Mouse (Mus musculus): ENCODE measurements around the gene Ssh1.
A peak's percentile ranks its signal among the peaks of the same experiment; 100 is the strongest.

Ssh1 gene

DNA sequence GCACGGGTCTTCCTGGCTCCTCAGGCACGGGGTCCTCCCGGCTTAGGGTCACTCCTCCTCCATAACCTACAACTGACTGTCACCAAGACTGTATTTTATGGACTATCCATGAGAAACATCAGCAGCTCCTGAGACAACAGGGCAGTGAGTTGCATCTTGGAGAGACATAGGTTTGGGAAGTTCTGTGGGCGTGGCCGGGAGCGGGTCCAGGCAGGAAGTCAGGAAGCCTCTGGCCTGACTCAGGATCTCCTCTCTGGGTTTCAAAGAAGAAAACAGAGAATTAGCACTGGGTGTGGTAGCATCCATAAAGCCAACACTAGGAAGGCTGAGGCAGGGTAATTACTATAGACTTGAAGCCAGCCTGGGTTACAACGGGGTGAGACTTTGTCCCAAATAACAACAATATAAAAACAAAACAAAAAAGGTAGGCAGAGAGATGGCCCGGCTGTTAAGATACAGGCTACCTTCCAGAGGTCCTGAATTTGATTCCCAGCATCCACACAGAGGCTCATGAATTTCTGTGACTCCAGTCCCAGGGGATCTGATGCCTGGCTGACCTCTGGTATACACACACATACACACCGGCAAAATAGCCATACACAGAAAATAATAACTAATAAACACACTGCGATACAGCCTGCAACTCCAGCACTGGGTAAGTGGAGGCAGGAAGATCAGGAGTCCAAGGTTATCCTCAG lies 63.6 kb downstream of the Ssh1 start:
- peak; percentile 60 to 80 for DNase-seq

DNA sequence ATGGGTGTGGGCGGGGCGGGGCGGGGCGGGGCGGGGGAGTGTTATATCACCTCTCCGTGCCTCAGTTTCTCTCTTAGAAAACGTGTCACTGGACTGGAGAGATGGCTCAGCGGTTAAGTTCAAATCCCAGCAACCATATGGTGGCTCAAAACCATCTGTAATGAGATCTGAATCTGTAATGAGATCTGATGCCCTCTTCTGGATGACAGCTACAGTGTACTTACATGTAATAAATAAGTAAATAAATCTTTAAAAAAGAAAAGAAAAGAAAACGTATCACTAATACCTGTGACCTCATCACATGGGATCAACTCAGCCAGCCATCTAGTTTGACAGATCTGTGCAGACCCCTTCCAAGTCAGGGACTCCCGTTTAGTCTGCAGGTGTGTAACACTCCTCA lies 64.2 kb downstream of the Ssh1 start:
- DNase-seq = no peak

DNA sequence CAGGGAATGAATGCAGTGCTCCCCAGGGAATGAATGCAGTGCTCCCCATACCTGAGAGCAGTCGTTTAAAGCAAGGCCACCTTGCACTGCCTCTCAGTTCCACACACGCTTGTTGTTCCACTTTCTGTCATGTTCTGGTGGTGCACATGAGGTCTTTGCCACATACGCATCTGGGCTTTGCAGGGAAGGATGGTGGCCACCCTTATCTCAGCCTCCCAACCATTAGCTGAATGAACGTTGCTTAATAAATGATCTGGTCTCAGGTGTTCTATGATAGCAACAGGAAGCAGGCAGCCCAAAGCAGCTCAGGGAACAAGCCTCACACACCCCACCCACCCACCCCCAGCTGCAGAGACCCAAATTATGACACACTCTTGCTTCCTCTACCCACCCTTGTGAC lies 69.1 kb downstream of the Ssh1 start:
- DNase-seq = no peak

DNA sequence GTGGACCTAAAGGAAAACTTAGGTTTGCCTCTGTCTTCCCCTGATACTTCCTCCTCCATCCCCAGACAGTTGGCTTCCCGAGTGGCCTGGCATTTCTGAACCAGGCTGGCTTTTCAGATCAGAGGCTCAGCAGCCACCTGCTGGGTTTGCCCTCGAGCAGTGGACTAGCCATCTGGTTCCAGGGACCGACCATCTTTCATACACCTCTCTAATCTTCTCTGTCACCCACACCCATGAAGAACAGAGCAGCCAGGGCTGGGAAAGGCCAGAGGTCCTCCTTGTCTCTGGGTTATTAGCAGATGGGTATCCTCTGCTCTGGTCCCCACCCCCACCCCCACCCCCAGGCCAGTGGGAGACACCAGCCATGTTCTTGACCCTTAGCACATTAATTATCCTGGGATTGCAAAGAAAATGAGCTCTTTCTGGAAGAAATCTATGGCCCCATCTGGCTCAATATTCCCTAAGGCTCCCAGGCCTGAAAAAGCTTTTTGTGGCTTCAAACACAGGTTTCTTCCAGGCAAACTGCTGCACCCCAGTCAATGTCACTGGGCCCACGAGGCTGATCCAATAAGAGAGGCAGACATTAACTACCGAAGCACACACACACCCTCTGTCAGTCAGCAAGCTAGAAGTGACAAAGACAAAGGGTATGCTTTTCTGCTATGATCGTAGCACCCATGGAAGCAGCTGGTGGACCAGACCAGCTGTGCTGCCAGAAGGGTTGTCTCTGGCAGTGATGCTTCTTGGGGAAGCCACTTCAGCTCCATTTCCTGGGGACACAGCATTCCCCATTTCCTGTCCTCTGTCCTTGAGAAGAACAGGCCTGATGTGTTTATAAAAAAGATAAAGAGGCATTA lies 72.2 kb downstream of the Ssh1 start:
- DNase-seq = no peak

DNA sequence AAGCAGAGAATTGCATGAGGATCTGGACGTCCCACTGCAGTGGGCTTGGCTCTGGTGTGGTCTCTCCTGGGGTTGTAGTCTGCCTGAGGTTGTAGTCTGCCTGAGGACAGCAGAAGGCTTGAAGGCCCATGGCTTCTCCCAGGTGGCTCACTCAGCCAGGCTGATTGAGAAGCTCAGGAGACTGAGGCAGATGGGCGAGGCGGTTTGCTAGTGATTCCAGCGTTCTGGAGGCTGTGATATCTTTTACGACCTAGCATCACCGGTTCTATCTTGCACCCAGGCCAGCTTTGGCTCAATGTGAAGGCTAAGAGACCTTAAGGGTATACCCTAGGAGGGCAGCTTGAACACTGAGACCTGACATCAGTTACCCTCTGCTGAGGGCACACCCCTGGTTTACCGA lies 74.6 kb downstream of the Ssh1 start:
- no peak for DNase-seq

DNA sequence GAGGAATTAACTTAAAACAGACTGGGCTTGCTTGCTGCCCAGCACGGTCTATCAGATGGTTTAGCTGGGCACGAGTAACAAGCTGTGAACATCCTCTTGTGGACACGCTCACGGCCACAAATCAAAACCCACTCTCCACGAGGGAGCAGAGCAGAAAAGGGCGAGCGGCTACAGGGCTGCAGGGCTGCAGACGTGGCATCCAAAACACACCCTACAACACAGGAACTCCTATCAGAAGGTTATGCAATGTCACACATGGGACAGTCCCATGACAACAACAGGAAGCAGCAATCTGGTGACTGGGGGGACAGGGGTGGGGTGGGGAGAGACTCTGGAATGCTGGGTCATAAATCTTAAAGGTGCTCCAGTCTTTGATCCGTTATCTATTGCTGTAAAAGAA lies 75.0 kb downstream of the Ssh1 start:
- peak; percentile 53 to 74 for DNase-seq

DNA sequence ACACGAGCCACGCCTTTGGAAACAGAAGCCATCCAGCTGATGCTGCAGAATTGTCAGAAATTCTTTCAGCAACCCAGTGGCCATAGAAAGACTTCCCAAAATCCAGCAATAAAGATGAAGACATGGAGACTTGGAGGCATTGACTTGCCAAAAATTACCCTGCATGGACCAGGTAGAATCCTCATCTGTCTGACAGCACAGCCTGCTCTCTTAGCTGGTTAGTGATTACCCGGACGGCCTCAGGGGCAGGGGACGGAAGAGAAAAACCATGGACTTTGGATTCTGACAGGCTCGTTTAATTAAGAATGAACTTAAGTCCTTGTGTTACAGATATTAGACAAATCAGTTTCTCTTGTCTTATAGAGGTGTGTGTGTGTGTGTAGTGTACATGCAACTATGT lies 83.0 kb downstream of the Ssh1 start:
- peak; percentile 66 to 80 for DNase-seq

DNA sequence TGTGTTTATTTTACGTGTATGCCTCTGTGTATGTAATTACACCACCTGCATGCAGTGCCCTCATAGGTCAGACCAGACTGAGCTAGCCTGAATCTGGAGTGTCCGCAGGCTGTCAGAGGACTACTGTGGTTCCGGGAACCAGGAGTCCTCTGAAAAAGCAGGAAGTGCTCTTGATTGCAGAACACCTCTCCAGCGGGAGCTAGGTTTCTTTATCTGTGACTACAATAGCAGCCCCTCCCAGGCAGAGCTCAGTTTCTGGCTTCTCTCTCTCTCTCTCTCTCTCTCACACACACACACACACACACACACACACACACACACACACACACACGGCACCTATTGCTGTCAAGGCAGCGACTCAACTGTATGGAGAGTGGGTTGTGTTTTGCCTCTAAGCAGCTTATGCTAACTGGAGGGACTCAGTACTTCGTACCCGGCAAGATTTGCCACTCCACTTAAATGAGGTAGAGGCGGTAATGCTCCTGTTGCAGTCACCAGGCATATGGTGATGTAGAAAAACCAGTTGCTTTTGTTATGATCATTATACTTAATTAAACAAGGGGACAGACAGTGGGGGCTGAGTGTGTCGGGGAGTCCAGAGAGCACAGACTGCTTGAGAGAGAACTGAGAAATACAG lies 83.5 kb downstream of the Ssh1 start:
- DNase-seq = no peak

DNA sequence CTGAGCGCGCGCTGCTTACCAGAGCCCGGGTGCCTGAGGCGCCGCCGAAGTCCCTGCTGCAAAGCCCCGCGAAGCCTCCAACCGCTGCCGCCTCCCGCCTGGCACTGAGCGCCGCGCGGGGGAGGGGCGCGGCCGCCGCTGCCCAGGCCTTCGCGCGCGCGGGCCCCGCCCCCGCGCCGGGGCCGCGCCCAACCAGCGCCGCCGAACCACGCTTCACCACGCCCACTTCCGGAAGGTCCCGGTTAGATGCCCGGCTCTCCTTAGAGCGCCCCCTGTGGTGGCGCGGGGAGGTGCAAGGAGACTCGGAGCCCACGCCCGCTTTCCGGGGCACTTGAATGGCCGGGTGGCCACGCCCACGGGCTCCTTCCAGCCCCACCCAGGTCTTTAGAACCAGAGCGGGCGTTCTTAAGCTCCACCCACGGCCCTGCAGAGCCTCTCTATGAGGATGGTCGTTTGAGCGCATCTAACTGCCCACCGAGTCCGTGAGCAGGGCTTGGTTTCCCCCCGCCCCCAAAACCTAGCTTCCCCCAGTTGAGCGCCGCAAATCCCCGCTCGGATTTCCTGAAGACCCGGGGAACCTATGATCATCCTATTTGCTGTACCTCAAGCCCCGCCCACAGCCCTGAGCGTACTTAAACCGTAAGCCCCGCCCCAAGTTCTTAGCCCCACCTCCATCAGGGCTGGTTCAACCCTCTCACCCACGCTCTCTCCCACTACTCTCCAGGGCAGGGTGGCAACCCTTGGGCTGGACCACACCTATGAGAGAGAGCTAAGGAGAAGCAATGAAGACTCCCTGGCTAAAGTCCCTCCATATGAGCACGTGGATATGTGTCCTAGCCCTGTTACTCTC lies 84.9 kb downstream of the Ssh1 start, which contains the start of gene Coro1c:
Gene Coro1c (minus strand): TSS at position 167 of the 850 bp plus-strand sequence.
- peak; percentile 98 to 100 for DNase-seq

DNA sequence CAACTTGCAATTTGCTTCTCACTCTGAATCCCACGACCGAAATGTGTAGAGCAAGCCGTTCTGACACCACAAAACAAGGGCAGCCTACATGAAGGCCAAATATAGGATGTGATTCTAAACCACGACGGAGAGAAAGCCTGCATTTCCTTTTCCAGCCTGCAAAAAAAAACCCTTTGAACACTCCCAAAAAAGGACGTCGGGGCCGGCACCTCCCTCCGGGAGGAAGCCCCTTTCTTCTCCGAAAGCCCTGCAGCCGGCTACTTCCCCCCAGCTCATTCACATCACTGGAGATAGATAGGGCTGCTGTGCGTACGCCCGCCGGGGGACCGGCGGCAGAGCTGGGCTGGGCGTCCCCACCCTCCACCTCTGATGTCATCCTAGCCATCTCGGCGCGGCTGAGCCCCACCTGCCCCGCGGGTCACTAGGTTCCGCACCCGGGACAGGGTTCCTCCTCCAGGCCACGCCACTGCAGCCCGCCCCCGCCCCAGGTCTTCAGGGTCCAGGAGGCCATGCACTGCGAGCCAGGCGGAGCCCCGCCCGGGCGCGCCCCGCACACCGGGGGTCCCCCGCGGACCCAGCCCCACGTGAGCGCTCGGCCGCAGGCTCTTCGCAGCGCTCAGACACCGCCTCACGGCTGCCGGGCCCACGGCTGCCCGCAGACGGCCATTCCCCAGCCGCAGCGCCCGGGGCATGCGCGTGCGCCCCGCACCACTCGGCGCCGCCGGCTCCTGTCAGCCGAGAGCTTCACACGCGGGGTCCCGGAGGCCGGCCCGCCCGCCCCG lies 85.7 kb downstream of the Ssh1 start:
- DNase-seq = peak; percentile 68 to 75

DNA sequence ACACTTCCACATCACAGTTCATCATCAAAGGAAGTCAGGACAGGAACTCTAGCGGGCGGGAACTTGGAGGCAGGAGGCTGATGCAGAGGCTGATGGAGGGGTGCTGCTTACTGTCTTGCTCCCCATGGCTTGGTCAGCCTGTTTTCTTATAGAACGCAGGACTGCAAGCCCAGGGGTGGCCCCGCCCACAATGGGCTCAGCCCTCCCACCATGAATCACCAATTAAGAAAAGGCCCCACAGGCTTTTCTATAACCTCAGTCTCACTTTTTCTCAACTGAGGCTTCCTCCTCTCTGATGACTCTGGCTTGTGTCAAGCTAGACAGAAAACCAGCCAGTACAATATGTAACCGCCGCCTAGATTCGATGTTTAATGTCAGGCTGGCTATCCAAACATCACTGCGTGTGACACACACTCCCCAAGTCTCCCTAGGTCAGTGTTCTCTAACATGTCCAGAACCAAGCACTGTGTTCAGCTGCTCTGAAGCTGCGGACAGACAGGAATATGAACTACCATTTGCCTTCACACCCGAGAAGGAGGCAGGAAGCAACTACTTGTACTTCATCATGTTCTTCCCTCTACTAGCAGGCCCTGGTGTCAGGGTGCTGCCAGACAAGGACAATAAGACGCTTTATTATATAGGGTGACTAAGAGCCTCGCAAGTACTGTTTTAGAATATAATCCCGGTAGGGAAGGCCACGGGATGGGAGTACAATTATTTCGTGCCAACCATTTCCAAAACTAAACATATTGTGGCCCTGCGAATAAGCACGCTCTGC lies 86.5 kb downstream of the Ssh1 start:
- peak in 1 of 2 experiments; percentile 60 for DNase-seq

DNA sequence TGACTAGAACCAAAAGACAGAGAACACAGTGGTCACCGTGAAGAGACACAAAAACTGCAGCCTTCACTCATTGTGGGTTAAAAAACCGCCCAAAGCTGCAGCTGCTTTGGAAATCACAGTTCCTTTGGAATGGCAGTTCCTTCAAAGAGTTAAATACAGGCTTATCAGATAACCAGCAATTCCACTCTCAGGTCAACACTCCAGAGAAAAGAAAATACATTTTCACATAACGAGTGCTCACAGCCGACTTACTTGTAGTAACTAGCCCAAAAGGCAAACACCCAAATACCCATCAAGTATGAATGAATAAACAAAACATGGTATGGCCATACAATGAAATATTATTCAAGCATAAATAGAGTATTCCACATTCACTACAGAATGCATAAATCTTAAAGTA lies 88.7 kb downstream of the Ssh1 start:
- DNase-seq = no peak

DNA sequence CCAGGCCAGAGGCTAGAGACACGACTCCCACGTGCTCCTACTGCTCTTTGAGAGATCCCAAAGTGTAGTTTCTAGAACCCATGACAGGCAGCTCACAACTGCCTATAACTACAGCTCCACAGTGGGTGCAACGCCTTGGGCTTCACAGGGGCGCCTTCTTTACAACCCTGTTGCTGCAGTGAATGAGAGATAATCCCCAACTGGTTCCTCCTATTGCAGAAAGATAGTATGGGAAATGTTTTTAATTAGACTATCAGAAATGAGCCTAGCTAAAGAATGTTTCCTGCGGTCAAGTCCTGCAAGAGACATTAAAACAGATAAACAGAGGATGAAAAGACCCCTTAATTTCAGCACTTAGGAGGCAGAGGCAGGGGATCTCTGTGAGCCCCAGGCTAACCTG lies 90.7 kb downstream of the Ssh1 start:
- DNase-seq = no peak

DNA sequence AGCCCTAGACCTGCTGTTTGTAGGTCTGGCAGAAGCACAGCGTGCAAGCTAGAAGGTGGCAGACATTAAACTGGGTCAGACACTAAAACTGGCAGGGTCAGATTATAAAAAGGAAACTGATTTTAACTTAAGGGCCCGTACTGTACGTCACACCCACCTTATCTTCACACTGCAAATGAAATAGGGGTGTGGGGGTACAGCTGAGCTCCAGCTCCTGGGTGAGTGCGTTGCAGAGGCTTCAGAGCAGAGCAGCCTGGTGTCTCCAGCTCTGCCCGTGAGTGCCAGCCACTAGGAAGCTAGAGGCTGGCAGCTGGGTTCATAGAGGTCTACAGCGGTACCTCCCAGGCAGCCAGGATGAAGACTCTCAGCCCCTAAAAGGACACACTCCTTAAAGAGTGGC lies 91.7 kb downstream of the Ssh1 start:
- DNase-seq = no peak

DNA sequence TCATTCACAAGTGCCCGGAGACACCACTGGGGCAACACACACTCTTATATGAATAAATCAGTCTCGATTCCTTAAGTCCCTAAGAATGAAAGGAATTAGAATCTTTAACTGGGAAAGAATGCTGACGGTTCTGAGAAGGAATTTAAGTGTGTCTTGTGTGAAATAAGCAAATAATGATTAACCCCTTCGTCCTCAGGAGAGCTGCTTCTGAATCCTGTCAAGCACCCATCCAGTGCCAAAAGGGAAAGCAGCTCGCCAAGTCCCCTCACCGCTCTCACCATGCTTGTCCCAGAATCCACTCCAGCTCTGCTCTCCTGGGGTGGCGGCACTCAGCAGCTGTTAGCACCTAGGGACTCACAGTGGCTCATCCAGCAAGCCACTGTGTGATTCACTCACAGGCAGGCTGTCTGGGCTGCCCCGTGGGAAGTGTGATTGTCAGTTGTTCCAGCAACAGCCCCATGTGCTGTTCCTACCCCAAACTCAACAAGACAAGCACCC lies 92.6 kb downstream of the Ssh1 start:
- peak; percentile 70 for DNase-seq

DNA sequence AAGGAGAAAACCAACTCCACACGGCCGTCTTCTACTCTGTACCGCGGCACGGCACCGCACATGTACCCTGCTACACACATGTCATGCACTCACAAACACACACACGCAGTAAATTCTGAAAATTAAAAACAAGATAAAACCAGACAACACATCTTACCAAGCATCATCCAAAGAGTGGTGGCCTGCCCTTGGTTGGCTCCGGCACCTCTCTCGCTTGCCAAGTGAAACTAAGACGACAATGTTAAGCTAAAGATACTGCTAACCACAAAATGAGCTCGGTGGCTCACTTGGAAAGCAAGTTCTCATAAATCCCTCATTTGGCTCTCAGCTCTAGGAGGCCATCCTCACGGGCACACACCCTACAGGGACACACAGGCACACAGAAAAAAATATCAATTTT lies 94.2 kb downstream of the Ssh1 start:
- no peak for DNase-seq

DNA sequence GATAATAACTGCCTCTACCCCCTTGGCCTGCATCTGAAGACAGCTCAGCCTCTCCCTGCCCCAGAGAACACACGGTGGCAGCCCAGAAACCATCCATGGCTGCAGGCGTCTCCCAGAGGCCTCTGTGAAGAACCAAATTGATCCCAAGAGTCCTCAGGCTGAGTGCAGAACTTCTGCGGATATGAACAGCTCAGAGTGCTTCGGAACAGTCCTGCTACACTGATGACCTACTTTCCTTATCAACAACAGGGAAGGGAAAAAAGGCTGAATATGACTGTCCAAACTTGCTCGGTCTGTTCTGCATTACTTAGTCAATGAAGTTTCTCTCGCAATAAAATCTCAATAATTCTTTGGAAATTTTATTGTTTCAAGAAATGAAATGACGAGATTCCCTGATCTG lies 101.7 kb downstream of the Ssh1 start:
- no peak for DNase-seq

DNA sequence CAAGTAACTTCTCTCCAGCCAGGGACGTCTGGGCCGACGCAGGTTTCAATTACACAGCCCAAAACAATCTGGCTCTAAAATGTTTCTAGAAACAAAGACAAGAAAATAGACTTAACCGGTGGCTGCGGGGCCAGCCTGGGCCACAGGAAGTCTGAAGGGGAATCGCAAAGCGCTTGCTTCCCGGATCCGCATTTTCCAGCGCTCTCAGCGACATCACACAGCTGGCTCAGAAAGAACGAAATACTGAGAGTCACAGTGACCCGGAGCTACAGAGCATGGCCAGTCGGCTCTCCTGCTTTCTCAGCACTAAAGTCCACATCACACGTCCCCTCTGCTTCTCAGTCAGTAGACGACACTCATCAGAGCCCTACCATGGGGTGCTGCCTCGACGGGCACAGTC lies 102.8 kb downstream of the Ssh1 start:
- peak; percentile 64 to 71 for DNase-seq

DNA sequence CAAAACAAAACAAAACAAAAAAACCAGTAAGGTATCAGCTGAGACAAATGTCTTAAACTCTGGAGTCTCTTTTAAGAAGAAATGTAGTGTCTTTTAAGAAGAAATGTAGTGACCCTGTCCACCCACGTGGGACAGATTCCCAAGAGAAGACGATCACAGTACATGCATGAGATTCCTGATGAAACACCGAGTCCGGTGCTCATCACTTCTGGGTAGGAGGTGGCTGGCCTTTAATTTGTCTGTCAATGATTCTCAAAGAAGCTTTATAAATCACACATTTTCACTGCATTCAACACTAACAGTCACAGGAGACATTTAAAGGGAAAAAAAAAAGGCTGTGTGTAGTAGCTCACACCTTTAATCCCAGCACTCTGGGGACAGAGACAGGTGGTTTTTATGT lies 103.8 kb downstream of the Ssh1 start:
- DNase-seq = peak; percentile 44 to 74

DNA sequence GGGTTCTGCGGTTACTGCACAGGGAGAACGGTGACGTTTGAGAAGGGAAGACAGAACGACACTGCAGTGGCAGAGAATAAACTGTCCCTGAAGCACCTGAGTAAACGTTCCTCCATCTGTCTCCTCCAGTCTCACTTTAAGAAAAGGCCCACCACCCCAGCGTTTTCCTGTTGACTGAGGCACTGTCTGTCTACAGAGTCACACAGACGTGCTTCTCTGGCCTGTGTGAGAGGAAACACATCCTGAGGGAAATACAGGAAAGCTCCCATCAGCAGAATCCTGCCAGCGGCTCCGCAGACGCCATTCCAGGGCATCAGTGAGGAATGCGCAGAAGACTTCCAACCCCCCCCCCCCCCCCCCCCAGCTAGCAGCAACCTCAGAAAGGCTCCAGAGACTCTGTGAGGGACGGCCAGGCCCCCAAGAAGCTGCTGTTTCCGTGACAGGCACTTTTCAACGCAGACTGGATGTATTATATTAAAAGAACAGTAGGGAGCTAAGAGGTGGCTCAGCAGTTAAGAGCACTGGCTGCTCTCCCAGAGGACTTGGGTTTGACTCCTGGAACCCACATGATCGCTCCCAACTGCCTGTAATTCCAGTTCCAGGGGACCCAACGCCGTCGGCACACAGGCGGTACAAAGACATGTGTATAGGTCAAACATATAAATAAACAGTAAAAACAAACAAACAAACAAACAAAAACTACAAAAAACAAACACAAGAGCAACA lies 104.3 kb downstream of the Ssh1 start:
- DNase-seq = peak; percentile 58 to 65

Measured in kidney, postnatal 36 days (tissue).